Mouse (Mus musculus) limb, embryonic 14.5 days (tissue): Measurements from ENCODE around the gene Igsf9b. TPM values are rescaled to one million over a fixed set of nuclear protein-coding genes. Genes with fewer than 3 reads are reported as not detected.

Experiments used
- ATAC-seq: fragments of 200-750 bp; cut with Nextera tagmentation; 2 replicates; pipeline ENCODE4 v1.8.0; 2017; ENCODE audit warnings: low read depth, moderate number of reproducible peaks, moderate TSS enrichment; ENCODE audit not compliant: low FRiP score
- DNase-seq: peaks from one replicate; pipeline ENCODE4 v3.0.0-alpha.2; 2015; ENCODE audit warnings: low spot score
- H3K27ac ChIP-seq: fragments of 300-500 bp; sonication (generic); replicated peaks from 2 replicates; pipeline ENCODE4 v1.5.1; 2014; ENCODE audit warnings: low read depth, mild to moderate bottlenecking, low read length, moderate library complexity, mixed read lengths
- H3K27me3 ChIP-seq: fragments of 300-500 bp; sonication (generic); 2 replicates; pipeline ENCODE4 v1.6.1; 2014; ENCODE audit warnings: low read length, mixed read lengths; ENCODE audit not compliant: control insufficient read depth, insufficient read depth
- H3K36me3 ChIP-seq: fragments of 300-500 bp; sonication (generic); 2 replicates; pipeline ENCODE4 v1.6.1; 2014; ENCODE audit warnings: mild to moderate bottlenecking, low read length, moderate library complexity, mixed read lengths; ENCODE audit not compliant: control insufficient read depth, insufficient read depth
- H3K4me1 ChIP-seq: fragments of 300-500 bp; sonication (generic); 2 replicates; pipeline ENCODE4 v1.6.1; 2014; ENCODE audit warnings: antibody characterized with exemption, low read length, mixed read lengths; ENCODE audit not compliant: control insufficient read depth, insufficient read depth
- H3K4me2 ChIP-seq: fragments of 300-500 bp; sonication (generic); replicated peaks from 2 replicates; pipeline ENCODE4 v1.6.1; 2014; ENCODE audit warnings: low read depth, mild to moderate bottlenecking, low read length, moderate library complexity; ENCODE audit not compliant: severe bottlenecking
- H3K4me3 ChIP-seq: fragments of 300-500 bp; sonication (generic); replicated peaks from 2 replicates; pipeline ENCODE4 v1.5.1; 2014; ENCODE audit warnings: low read length
- H3K9ac ChIP-seq: fragments of 300-500 bp; sonication (generic); 2 replicates; pipeline ENCODE4 v1.6.1; 2014; ENCODE audit warnings: mild to moderate bottlenecking, low read depth, low read length, moderate library complexity; ENCODE audit not compliant: severe bottlenecking
- H3K9me3 ChIP-seq: fragments of 300-500 bp; sonication (generic); 2 replicates; pipeline ENCODE4 v1.6.1; 2016; ENCODE audit warnings: low read length; ENCODE audit not compliant: control insufficient read depth
- POLR2A ChIP-seq: fragments of 200-500 bp; IDR thresholded peaks from 2 replicates; pipeline ENCODE4 v1.8.0; 2012; ENCODE audit warnings: inconsistent platforms, mild to moderate bottlenecking, moderate library complexity, borderline replicate concordance; ENCODE audit not compliant: insufficient read depth, insufficient read length; ENCODE audit errors: extremely low read depth
- WGBS: fragments of 180-500 bp; shearing (Covaris S2); extraction: QIAGEN DNeasy Blood & Tissue Kit; methylation state at CpG from one replicate; pipeline ENCODE4 v1.1.7; 2014; 5-methylcytosine and 5-hydroxymethylcytosine counted together
- polyA plus RNA-seq, 2 experiments: library from polyadenylated mRNA; depleted of rRNA in 1 of 2; stranded (reverse) in 1 of 2; unstranded in 1 of 2; fragments of >200 nt; fragmentation: Nextera tagmentation in 1 of 2; extraction: Ambion mirVana in 1 of 2; gene quantifications; 2 replicates each; pipeline versions ENCODE4 v1.2.1 to v1.2.3; 2012 to 2014

The Igsf9b gene
- polyA plus RNA-seq (2012; rRNA removed) (1.9 and 2.2 TPM in 2 replicates), polyA plus RNA-seq (2014; fragmentation: Nextera tagmentation; extraction: Ambion mirVana) (2.9 and 4.3 TPM in 2 replicates)

DNA sequence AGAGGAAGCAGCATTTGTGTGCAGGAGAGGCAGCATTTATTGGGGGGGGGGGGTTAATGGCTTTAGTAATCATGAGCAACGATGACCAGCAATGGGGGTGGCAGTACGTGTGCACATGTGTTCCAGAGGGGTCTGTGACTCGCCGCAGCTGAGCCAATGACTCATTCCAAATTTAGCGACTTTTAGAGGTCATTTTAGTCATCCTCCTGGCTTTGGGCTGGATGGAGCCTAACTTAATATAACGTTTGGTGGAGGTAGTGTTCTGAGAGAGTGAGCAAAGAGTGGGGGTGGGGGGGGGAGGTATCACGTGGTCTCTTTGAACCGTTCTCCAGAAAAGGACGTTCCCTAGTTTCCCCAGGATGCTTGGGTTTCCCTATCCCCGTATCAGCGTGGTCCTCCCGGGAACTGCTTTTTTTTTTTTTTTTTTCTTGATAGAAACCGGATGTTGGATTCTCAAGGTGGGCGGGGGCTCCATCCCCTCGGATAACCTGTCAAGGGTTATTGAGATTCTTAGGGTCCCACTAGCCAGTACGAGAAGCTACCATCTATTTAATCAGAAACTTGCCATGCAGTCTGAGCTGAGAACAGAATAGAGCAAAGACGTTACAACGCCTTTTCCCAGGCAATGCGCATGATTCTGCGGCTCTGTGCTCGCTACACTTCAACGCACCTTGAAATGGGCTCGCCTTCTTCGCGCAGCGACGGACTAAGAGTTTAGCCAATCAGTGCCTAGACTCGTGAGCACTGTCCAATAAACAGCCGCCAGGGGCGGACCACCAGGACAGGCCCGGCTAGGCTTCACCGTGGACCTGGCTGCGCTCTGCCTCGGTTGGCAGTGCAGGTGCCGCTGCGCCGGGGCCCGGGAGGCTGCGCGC is at the start of gene Igsf9b:
TSS of gene Igsf9b (plus strand) at position 794 of the 875 bp plus-strand sequence.
- Histone ChIP-seq H3K4me2 (peak within 1 kb of the TSS; percentile 89), H3K27ac (no peak within 1 kb of the TSS), H3K27me3 (peaks cover 19% of the 10 kb centered on the region), H3K36me3 (no peaks in the 10 kb centered on the region), H3K4me3 (peak within 1 kb of the TSS; percentile 62), H3K9ac (peak within 1 kb of the TSS; percentile 43), H3K4me1 (peaks cover 11% of the 10 kb centered on the region), H3K9me3 (no peaks in the 10 kb centered on the region)
- no peak for TF ChIP-seq POLR2A
- WGBS: under 1% methylated on average over 39 of the region's 40 CpGs
- ATAC-seq: peak; percentile 99
- peak; percentile 96 for DNase-seq

DNA sequence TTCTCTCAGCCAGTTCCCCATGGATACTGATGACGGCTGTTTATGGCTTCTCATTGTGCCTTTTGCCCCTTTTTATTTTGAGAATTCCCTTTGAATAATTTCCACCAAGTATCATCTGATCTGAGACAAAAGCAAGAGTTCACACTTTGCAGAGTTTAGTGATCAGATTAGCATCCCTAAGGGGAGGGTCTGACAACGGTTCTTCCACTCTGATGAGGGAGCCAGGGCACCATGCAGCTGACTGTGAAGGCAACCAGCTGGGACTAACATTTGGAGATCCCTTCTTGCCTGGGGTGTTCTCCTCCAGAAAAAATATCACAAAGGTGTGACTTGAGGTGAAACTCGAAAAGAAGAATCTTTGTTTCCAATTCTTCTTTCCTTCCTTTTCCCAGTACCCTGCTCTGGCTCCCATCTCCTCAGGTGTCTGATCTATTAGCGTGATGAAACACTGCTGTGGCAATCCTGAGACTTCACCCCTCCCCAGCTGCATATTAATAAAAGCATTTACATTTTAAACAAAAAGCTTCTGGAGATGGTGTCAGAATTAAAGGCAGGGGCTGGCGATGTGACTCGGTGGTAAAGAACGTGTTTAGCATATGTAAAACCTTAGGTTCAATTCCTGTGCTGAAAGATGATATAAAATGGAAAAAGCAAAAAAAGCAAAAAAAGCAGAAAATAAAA is 46.8 kb upstream of the Igsf9b start:
- WGBS: 68% methylated on average over 7 of the region's 7 CpGs
- DNase-seq: no peak
- no peaks in the 10 kb centered on the region for H3K4me1 ChIP-seq

GRCm38 (mm10) chr9:27256454-27256853 is 42.5 kb upstream of the Igsf9b start:
- Histone ChIP-seq H3K4me1 (no peaks in the 10 kb centered on the region), H3K9me3 (no peaks in the 10 kb centered on the region), H3K9ac (no peak overlapping the region), H3K4me2 (no peak overlapping the region), H3K27me3 (no peaks in the 10 kb centered on the region), H3K36me3 (no peaks in the 10 kb centered on the region), H3K27ac (no peak overlapping the region), H3K4me3 (no peak overlapping the region)
- TF ChIP-seq POLR2A: no peak
- DNase-seq (no peak), ATAC-seq (no peak)
- 71% methylated on average over 6 of the region's 6 CpGs for WGBS

More for the DNA sequence above, 46.8 kb upstream of the Igsf9b start:
- H3K27ac ChIP-seq: no peak overlapping the region
- H3K4me3 ChIP-seq: no peak overlapping the region
- no peaks in the 10 kb centered on the region for H3K9me3 ChIP-seq
- H3K27me3 ChIP-seq: no peaks in the 10 kb centered on the region
- no peak overlapping the region for H3K4me2 ChIP-seq
- H3K9ac ChIP-seq: no peak overlapping the region
- H3K36me3 ChIP-seq: no peaks in the 10 kb centered on the region
- no peak for ATAC-seq
- no peak for TF ChIP-seq POLR2A

GRCm38 (mm10) chr9:27260378-27260947 is 38.5 kb upstream of the Igsf9b start:
- no peaks in the 10 kb centered on the region for H3K4me1 ChIP-seq
- no peak overlapping the region for H3K9ac ChIP-seq
- H3K36me3 ChIP-seq: no peaks in the 10 kb centered on the region
- H3K9me3 ChIP-seq: no peaks in the 10 kb centered on the region
- no peak overlapping the region for H3K27ac ChIP-seq
- TF ChIP-seq POLR2A: no peak
- no peak overlapping the region for H3K4me2 ChIP-seq
- WGBS: 83% methylated on average over 3 of the region's 3 CpGs
- no peak overlapping the region for H3K4me3 ChIP-seq
- ATAC-seq: no peak
- no peaks in the 10 kb centered on the region for H3K27me3 ChIP-seq
- no peak for DNase-seq

DNA sequence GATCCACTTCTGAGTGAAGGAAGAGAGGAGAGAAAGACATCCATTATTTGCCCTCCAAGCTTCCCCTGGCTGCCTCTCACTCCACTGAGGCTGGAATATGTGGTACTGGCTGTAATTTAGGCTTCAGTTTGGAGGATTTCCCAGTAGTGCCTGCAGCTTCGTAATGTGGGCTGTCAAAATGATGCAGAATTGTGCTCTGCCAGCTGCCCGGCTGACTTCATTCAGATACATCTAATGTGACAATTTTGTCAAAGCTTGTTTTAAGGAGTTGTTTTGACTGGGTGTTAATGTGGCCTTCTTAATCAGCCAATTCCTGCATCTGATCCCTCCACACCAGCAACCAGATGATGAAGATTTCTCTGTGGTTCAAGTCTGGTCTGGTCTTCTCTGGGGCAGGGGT is 37.1 kb upstream of the Igsf9b start:
- Histone ChIP-seq H3K27ac (no peak overlapping the region), H3K9me3 (no peaks in the 10 kb centered on the region), H3K9ac (no peak overlapping the region), H3K27me3 (no peaks in the 10 kb centered on the region), H3K4me3 (no peak overlapping the region), H3K36me3 (no peaks in the 10 kb centered on the region), H3K4me2 (no peak overlapping the region), H3K4me1 (no peaks in the 10 kb centered on the region)
- no peak for ATAC-seq
- WGBS: 66% methylated on average over 2 of the region's 2 CpGs
- no peak for DNase-seq
- TF ChIP-seq POLR2A: no peak
